Mouse (Mus musculus): Measurements from ENCODE around the gene Tnfsf14.

Gene Tnfsf14

GRCm38 (mm10) chr17:57194041-57194507 lies at the start of gene Tnfsf14:
TSS of gene Tnfsf14 (minus strand) at chr17:57194177.
- no peak for DNase-seq (ENCODE audit: low spot score)

- DNase-seq (ENCODE audit: low spot score): no peak
Measured at GRCm38 (mm10) chr17:57237181-57237580, 43.2 kb upstream of the Tnfsf14 start.

GRCm38 (mm10) chr17:57235803-57236202 lies 41.8 kb upstream of the Tnfsf14 start:
- DNase-seq (ENCODE audit: low spot score): no peak

- DNase-seq (ENCODE audit: low spot score): no peak
Measured at GRCm38 (mm10) chr17:57234254-57234928, 40.4 kb upstream of the Tnfsf14 start.

- no peak for DNase-seq (ENCODE audit: low spot score)
Measured at GRCm38 (mm10) chr17:57233038-57233437, 39.1 kb upstream of the Tnfsf14 start.

- DNase-seq (ENCODE audit: low spot score): no peak
Measured at GRCm38 (mm10) chr17:57232200-57232599, 38.2 kb upstream of the Tnfsf14 start.

- no peak for DNase-seq (ENCODE audit: low spot score)
Measured at GRCm38 (mm10) chr17:57231321-57231771, 37.4 kb upstream of the Tnfsf14 start.

GRCm38 (mm10) chr17:57230728-57231125 lies 36.8 kb upstream of the Tnfsf14 start:
- DNase-seq (ENCODE audit: low spot score): no peak

GRCm38 (mm10) chr17:57229851-57230727 lies 36.1 kb upstream of the Tnfsf14 start:
- no peak for DNase-seq (ENCODE audit: low spot score)

- DNase-seq (ENCODE audit: low spot score): no peak
Measured at GRCm38 (mm10) chr17:57228873-57229272, 34.9 kb upstream of the Tnfsf14 start.

GRCm38 (mm10) chr17:57228014-57228413 lies 34.0 kb upstream of the Tnfsf14 start, which contains the start of gene C3:
TSS of gene C3 (minus strand) at chr17:57228136.
- DNase-seq (ENCODE audit: low spot score): no peak

- DNase-seq (ENCODE audit: low spot score): no peak
Measured at GRCm38 (mm10) chr17:57227468-57227867, 33.5 kb upstream of the Tnfsf14 start.

GRCm38 (mm10) chr17:57223313-57223712 lies 29.3 kb upstream of the Tnfsf14 start:
- DNase-seq (ENCODE audit: low spot score): no peak

GRCm38 (mm10) chr17:57221911-57222310 lies 27.9 kb upstream of the Tnfsf14 start:
- DNase-seq (ENCODE audit: low spot score): no peak

- no peak for DNase-seq (ENCODE audit: low spot score)
Measured at GRCm38 (mm10) chr17:57219884-57220207, 25.9 kb upstream of the Tnfsf14 start.

- DNase-seq (ENCODE audit: low spot score): peak; percentile 21
Measured at GRCm38 (mm10) chr17:57219167-57219883, 25.3 kb upstream of the Tnfsf14 start.

GRCm38 (mm10) chr17:57218335-57218900 lies 24.4 kb upstream of the Tnfsf14 start:
- DNase-seq (ENCODE audit: low spot score): no peak

- no peak for DNase-seq (ENCODE audit: low spot score)
Measured at GRCm38 (mm10) chr17:57214676-57215387, 20.9 kb upstream of the Tnfsf14 start.

GRCm38 (mm10) chr17:57211501-57211900 lies 17.5 kb upstream of the Tnfsf14 start:
- no peak for DNase-seq (ENCODE audit: low spot score)

GRCm38 (mm10) chr17:57209330-57209729 lies 15.4 kb upstream of the Tnfsf14 start:
- no peak for DNase-seq (ENCODE audit: low spot score)

- DNase-seq (ENCODE audit: low spot score): no peak
Measured at GRCm38 (mm10) chr17:57207938-57208337, 14.0 kb upstream of the Tnfsf14 start.
